Mouse (Mus musculus): ENCODE data around the gene Trim9. TPM values are rescaled to one million over a fixed set of nuclear protein-coding genes. Genes with fewer than 3 reads are reported as not detected.

The Trim9 gene
- polyA plus RNA-seq (2017; shearing (Covaris generic)): not detected

GRCm38 (mm10) chr12:70347202-70347841 lies at the start of gene Trim9:
Gene Trim9 (minus strand): TSS chr12:70347614.

GRCm38 (mm10) chr12:70231294-70231693 lies 116.1 kb downstream of the Trim9 start, which contains the start of gene Pygl:
Gene Pygl (minus strand): TSS chr12:70231488.

Other genes with a start within 250 kb of the Trim9 start
- 19.1 TPM for gene Nin, start 233.9 kb downstream of the Trim9 start, polyA plus RNA-seq (2017; shearing (Covaris generic))
- 1.4 TPM for gene Abhd12b, start 193.5 kb downstream of the Trim9 start, polyA plus RNA-seq (2017; shearing (Covaris generic))
- 0.56 TPM for gene Pygl, start 116.1 kb downstream of the Trim9 start, polyA plus RNA-seq (2017; shearing (Covaris generic))
- gene Tmx1, start 105.5 kb upstream of the Trim9 start, polyA plus RNA-seq (2017; shearing (Covaris generic)): 137 TPM

All from CD4-positive, CD25-positive, alpha-beta regulatory T cell, adult 9 weeks (primary cell).